Mouse (Mus musculus) embryonic fibroblast, embryonic 13.5 days (primary cell): ENCODE data around the gene Trim17.

Source experiments
- CTCF ChIP-seq: IDR thresholded peaks from 2 replicates; pipeline ENCODE4 v1.5.1; 2011; ENCODE audit warnings: mild to moderate bottlenecking, control low read depth, low read length, moderate library complexity, borderline replicate concordance; ENCODE audit not compliant: insufficient read depth
- POLR2A ChIP-seq: IDR thresholded peaks from 2 replicates; pipeline ENCODE4 v1.6.1; 2011; ENCODE audit warnings: low read depth, mild to moderate bottlenecking, control low read depth, low read length, moderate library complexity

GRCm38 (mm10) chr11:58916879-58917744, 37.4 kb upstream of the Trim17 start:
- no peak for TF ChIP-seq CTCF
- TF ChIP-seq POLR2A: no peak
